Comparison of ENCODE assay signal across 19 mouse cellular contexts in genomic region chr9:69761569-69761968, GRCm38 (mm10). TPM values are rescaled to one million over a fixed set of nuclear protein-coding genes. Genes with fewer than 3 reads are reported as not detected.
A peak's percentile ranks its signal among the peaks of the same experiment; 100 is the strongest.
DNase-seq lines count a peak whose midpoint lies in the region; ATAC-seq and TF ChIP-seq lines count a peak whose summit lies in the region.
"Had no signal": no experiment of that assay in that cellular context is flagged by ENCODE, and none has a peak within 500 bp of the region (broad histone marks: within the 10 kb centered on the region; RNA-seq: fewer than 3 reads in every experiment).

No protein-coding gene starts in this region.

- H3K27me3 ChIP-seq in thymus, adult 2 months (ENCODE audit: control insufficient read depth, insufficient read depth, low read length), result peaks cover 37% of the 10 kb centered on the region
- peaks cover 54% of the 10 kb centered on the region for H3K27me3 ChIP-seq in hindbrain, embryonic 16.5 days (replicated peaks; ENCODE audit: control insufficient read depth, insufficient read depth, low read length)
- peaks cover 62% of the 10 kb centered on the region for H3K27me3 ChIP-seq in midbrain, postnatal 0 days (ENCODE audit: insufficient read depth, low read length)

- H3K4me3 ChIP-seq in thymus, adult 2 months (ENCODE audit: control insufficient read depth, insufficient read depth, low read length), result no peak overlapping the region
- peak overlapping the region; percentile 42 for H3K4me3 ChIP-seq in hindbrain, embryonic 16.5 days (ENCODE audit: low read length)
- H3K4me3 ChIP-seq in midbrain, postnatal 0 days (ENCODE audit: low read depth, low read length), result peak overlapping the region; percentile 40; the same call in 1 of the 2 replicates
- H3K4me3 ChIP-seq: liver, embryonic 15.5 days had no signal

- TF ChIP-seq POLR2A in thymus, adult 2 months (IDR thresholded peaks at IDR 0.05; ENCODE audit: control insufficient read depth, extremely low read depth, insufficient read depth, low read length, poor library complexity), result no peak

- H3K36me3 ChIP-seq in thymus, adult 2 months (ENCODE audit: control insufficient read depth, insufficient read depth, low read length), result no peaks in the 10 kb centered on the region
- no peaks in the 10 kb centered on the region for H3K36me3 ChIP-seq in hindbrain, embryonic 16.5 days (ENCODE audit: control insufficient read depth, insufficient read depth, low read length)
- no peaks in the 10 kb centered on the region for H3K36me3 ChIP-seq in midbrain, postnatal 0 days (ENCODE audit: insufficient read depth, low read length)
- H3K36me3 ChIP-seq: limb, embryonic 12.5 days; liver, embryonic 15.5 days had no signal

- peak; percentile 2 for DNase-seq in thymus, adult 2 months
- no peak for DNase-seq in thymus, adult 18-20 months
- DNase-seq in midbrain, postnatal 0 days (ENCODE audit: low spot score), result no peak
- no peak for DNase-seq in adrenal gland, postnatal 25 days
- no peak for DNase-seq in adrenal gland, adult 8-10 months
- no peak for DNase-seq in urinary bladder, postnatal 36 days (ENCODE audit: low spot score in 2 of 2)
- DNase-seq: cerebellum, postnatal 25 days; gastrocnemius, postnatal 10 days; heart, postnatal 10 days; right cerebral cortex, adult 18-20 months had no signal

- no peak for ATAC-seq in hindbrain, embryonic 16.5 days
- no peak for ATAC-seq in midbrain, postnatal 0 days (ENCODE audit: low FRiP score)
- ATAC-seq: forebrain, postnatal 0 days had no signal

- H3K4me2 ChIP-seq in hindbrain, embryonic 16.5 days (ENCODE audit: low read length), result peak overlapping the region; percentile 37
- H3K4me2 ChIP-seq in midbrain, postnatal 0 days (ENCODE audit: low read depth, low read length, poor library complexity, severe bottlenecking), result peak overlapping the region; percentile 46
- H3K4me2 ChIP-seq: liver, embryonic 15.5 days had no signal

- no peak for TF ChIP-seq CTCF in thymus, adult 2 months (IDR thresholded peaks at IDR 0.05; ENCODE audit: borderline replicate concordance, control insufficient read depth, extremely low read depth, insufficient read depth, low read length, poor library complexity)
- no peak for TF ChIP-seq CTCF in midbrain, postnatal 0 days (IDR thresholded peaks at IDR 0.05)

- H3K27ac ChIP-seq in thymus, adult 2 months (ENCODE audit: control insufficient read depth, insufficient read depth, low read length), result no peak overlapping the region
- H3K27ac ChIP-seq in hindbrain, embryonic 16.5 days (ENCODE audit: low read depth, low read length), result no peak overlapping the region
- no peak overlapping the region for H3K27ac ChIP-seq in midbrain, postnatal 0 days (ENCODE audit: low read depth, low read length)
- H3K27ac ChIP-seq: limb, embryonic 12.5 days; liver, embryonic 15.5 days had no signal

- H3K4me1 ChIP-seq in thymus, adult 2 months (replicated peaks; ENCODE audit: control insufficient read depth, insufficient read depth, low read length), result peaks cover 46% of the 10 kb centered on the region
- peaks cover 10% of the 10 kb centered on the region for H3K4me1 ChIP-seq in hindbrain, embryonic 16.5 days (ENCODE audit: control insufficient read depth, insufficient read depth, low read depth, low read length)
- no peaks in the 10 kb centered on the region for H3K4me1 ChIP-seq in midbrain, postnatal 0 days (ENCODE audit: insufficient read depth, low read length)

- no peak overlapping the region for H3K9ac ChIP-seq in hindbrain, embryonic 16.5 days (ENCODE audit: low read depth, low read length)
- no peak overlapping the region for H3K9ac ChIP-seq in midbrain, postnatal 0 days (replicated peaks; ENCODE audit: low read length, poor library complexity, severe bottlenecking)
- H3K9ac ChIP-seq: forebrain, postnatal 0 days; limb, embryonic 12.5 days; liver, embryonic 15.5 days had no signal

- H3K9me3 ChIP-seq in hindbrain, embryonic 16.5 days (ENCODE audit: control insufficient read depth, low read length), result no peaks in the 10 kb centered on the region
- H3K9me3 ChIP-seq in midbrain, postnatal 0 days (ENCODE audit: low read length), result no peaks in the 10 kb centered on the region
- H3K9me3 ChIP-seq: limb, embryonic 12.5 days; liver, embryonic 15.5 days had no signal

- WGBS in thymus, adult 2 months, result 16% methylated on average over 10 of the region's 10 CpGs
- WGBS in hindbrain, embryonic 16.5 days, result 1% methylated on average over 10 of the region's 10 CpGs
- WGBS in midbrain, postnatal 0 days, result 4% methylated on average over 10 of the region's 10 CpGs

RNA-seq across cellular contexts. Expression of gene Foxb1, which starts 0.8 kb away (rescaled TPM):
- polyA plus RNA-seq in thymus, adult 2 months (2012; rRNA removed), result 1.0 and 1.7 TPM in 2 replicates
- 6.9 TPM in 2 replicates for polyA plus RNA-seq in hindbrain, embryonic 16.5 days (2015; fragmentation: Nextera tagmentation; extraction: Ambion mirVana)
- 18.0 and 18.1 TPM in 2 replicates for total RNA-seq in midbrain, postnatal 0 days (2014; rRNA removed)
- polyA plus RNA-seq in midbrain, postnatal 0 days (2015; fragmentation: Nextera tagmentation; extraction: Ambion mirVana), result 16.5 and 18.5 TPM in 2 replicates
- not detected in 2 replicates for total RNA-seq in adrenal gland, postnatal 25 days (2021)
- total RNA-seq in adrenal gland, adult 8-10 months (2022), result not detected
- total RNA-seq: gastrocnemius, postnatal 10 days; heart, adult 8-10 months; heart, postnatal 10 days; layer of hippocampus, adult 18-20 months had no signal
- polyA plus RNA-seq: embryonic facial prominence, embryonic 14.5 days; intestine, embryonic 14.5 days; limb, embryonic 12.5 days; liver, embryonic 15.5 days; spleen, adult 2 months had no signal

Comparison
In these comparisons a context has a peak if more than half of its experiments do, and no peak if none do; other contexts are left out.
1. RNA of gene Foxb1, which starts 0.8 kb away (total RNA-seq): 18.0 to 18.1 TPM in midbrain, postnatal 0 days; not detected in adrenal gland, postnatal 25 days and not detected in adrenal gland, adult 8-10 months; every median in the first group is over 10 times any median in the second.